Mouse (Mus musculus) testis, adult 2 months (tissue): Measurements from ENCODE around the gene Aox4. TPM values are rescaled to one million over a fixed set of nuclear protein-coding genes. Genes with fewer than 3 reads are reported as not detected.

Source experiments
- H3K27ac ChIP-seq: fragments of 200-500 bp; 2 replicates; pipeline ENCODE4 v1.5.1; 2012; ENCODE audit warnings: low read depth, low read length; ENCODE audit not compliant: control insufficient read depth, insufficient read depth
- H3K27me3 ChIP-seq: fragments of 200-500 bp; 2 replicates; pipeline ENCODE4 v1.6.1; 2012; ENCODE audit warnings: mild to moderate bottlenecking, low read length, moderate library complexity; ENCODE audit not compliant: control insufficient read depth, insufficient read depth
- H3K36me3 ChIP-seq: fragments of 200-500 bp; 2 replicates; pipeline ENCODE4 v1.6.1; 2012; ENCODE audit warnings: mild to moderate bottlenecking, low read length; ENCODE audit not compliant: control insufficient read depth, insufficient read depth
- H3K4me1 ChIP-seq: fragments of 200-500 bp; 2 replicates; pipeline ENCODE4 v1.6.1; 2012; ENCODE audit warnings: low read length; ENCODE audit not compliant: control insufficient read depth, insufficient read depth
- H3K4me3 ChIP-seq: fragments of 200-500 bp; 2 replicates; pipeline ENCODE4 v1.5.1; 2012; ENCODE audit warnings: low read depth, mild to moderate bottlenecking, low read length, moderate library complexity, mixed read lengths; ENCODE audit not compliant: control insufficient read depth
- CTCF ChIP-seq: fragments of 200-500 bp; IDR thresholded peaks from 2 replicates; pipeline ENCODE4 v1.5.1; 2012; ENCODE audit warnings: low read depth, mild to moderate bottlenecking, inconsistent platforms, low read length, moderate library complexity; ENCODE audit not compliant: control insufficient read depth, insufficient read depth, insufficient replicate concordance
- POLR2A ChIP-seq: fragments of 200-500 bp; IDR thresholded peaks from 2 replicates; pipeline ENCODE4 v1.6.1; 2012; ENCODE audit warnings: low read depth, mild to moderate bottlenecking, inconsistent platforms, low read length, moderate library complexity; ENCODE audit not compliant: control insufficient read depth
- polyA plus RNA-seq: library from polyadenylated mRNA; depleted of rRNA; stranded (reverse); fragments of >200 nt; gene quantifications from 2 replicates; pipeline ENCODE4 v1.2.3, GENCODE M21; 2012

Aox4 gene
- polyA plus RNA-seq, 1 experiment, result 1.0 TPM

DNA sequence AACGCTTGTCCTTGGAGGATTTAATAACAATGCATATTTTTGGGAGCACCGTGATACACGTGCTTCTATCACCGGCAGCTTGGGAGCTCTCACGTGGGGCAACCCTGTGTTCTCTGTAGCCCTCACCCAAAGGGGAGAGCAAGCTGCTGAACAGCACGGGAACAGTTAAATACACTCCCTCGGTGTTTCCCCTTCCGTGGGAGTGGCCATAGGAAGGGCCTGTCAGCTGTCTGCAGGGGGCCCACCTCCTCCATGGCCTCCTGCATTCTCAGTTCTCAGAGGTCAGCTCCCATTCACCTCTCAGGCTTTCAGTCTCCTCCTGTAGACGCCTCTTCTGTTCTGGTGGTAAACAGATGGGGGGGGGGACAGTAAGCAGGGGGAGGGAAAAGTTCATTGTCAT, 65.7 kb downstream of the Aox4 start:
- Histone ChIP-seq H3K4me1 (no peaks in the 10 kb centered on the region; the same call in 1 of the 2 replicates), H3K27ac (no peak overlapping the region), H3K27me3 (no peaks in the 10 kb centered on the region), H3K36me3 (no peaks in the 10 kb centered on the region), H3K4me3 (no peak overlapping the region)
- TF ChIP-seq CTCF (no peak), POLR2A (no peak)

DNA sequence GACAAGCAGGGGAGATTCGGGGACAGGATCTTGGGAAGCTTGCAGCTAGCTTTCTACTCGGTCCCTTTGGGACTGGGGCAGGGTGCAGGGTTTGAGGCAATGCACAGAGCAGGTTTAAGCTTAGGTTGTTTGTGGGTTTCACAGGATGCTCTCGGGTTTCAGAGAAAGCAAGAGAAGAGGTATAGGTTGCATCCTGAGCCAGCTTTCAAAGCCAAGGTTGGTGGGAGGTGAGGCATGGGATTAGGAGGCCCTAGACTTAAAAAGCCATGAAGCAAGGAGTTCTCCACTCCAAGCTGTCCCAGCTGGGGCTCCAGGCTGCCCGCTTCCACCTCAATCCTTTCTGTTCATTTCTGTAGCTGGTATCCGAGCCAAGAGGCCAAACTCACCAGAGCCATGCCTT, 67.8 kb downstream of the Aox4 start, which contains the start of gene Aox2:
Gene Aox2 (plus strand): TSS at position 301 of the 400 bp plus-strand sequence.
- TF ChIP-seq POLR2A (no peak), CTCF (no peak)
- Histone ChIP-seq H3K27ac (no peak within 1 kb of the TSS), H3K27me3 (no peaks in the 10 kb centered on the region), H3K4me3 (no peak within 1 kb of the TSS), H3K36me3 (no peaks in the 10 kb centered on the region), H3K4me1 (no peaks in the 10 kb centered on the region; the same call in 1 of the 2 replicates)

DNA sequence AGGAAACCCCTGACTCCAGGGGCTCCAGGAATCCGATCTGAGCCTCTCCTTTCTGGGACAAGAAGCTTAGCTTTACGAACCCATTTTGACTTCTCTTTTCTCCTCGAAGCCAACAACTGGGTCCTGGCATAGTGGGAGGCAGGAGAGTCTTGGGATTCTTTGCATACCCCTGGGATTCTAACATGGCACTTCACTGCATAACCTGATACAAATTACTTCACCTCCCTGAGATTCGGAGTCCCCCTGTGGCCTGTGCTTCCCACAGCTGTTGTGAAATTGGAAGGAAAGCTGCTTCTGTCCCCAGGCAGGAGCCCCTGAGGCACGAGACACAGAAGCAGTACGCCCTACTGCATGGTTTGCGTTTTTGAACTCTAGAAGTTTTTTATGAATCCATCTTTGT, 68.3 kb downstream of the Aox4 start:
- H3K4me3 ChIP-seq, result no peak overlapping the region
- no peak for TF ChIP-seq POLR2A
- TF ChIP-seq CTCF, result no peak
- no peaks in the 10 kb centered on the region for H3K36me3 ChIP-seq
- no peaks in the 10 kb centered on the region; the same call in 1 of the 2 replicates for H3K4me1 ChIP-seq
- H3K27me3 ChIP-seq, result no peaks in the 10 kb centered on the region
- H3K27ac ChIP-seq, result no peak overlapping the region

DNA sequence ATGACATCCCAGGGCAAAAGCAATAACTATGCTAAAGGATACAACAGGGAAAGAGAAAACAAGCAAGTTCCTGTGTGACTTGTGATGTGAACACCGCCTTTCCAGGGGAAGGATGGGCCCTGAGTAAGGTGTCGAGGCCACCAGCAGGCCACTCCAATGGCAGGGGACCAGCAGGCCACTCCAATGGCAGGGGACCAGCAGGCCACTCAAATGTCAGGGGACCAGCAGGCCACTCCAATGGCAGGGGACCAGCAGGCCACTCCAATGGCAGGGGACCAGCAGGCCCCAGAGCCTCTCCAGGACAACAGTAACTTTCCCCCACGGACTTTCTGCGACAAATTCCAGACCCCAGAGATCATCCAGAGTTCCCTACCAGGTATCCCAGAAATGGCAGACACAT, 70.2 kb downstream of the Aox4 start:
- H3K4me3 ChIP-seq, result no peak overlapping the region
- H3K36me3 ChIP-seq, result no peaks in the 10 kb centered on the region
- H3K4me1 ChIP-seq, result no peaks in the 10 kb centered on the region; the same call in 1 of the 2 replicates
- H3K27ac ChIP-seq, result no peak overlapping the region
- no peaks in the 10 kb centered on the region for H3K27me3 ChIP-seq
- no peak for TF ChIP-seq POLR2A
- TF ChIP-seq CTCF, result no peak

DNA sequence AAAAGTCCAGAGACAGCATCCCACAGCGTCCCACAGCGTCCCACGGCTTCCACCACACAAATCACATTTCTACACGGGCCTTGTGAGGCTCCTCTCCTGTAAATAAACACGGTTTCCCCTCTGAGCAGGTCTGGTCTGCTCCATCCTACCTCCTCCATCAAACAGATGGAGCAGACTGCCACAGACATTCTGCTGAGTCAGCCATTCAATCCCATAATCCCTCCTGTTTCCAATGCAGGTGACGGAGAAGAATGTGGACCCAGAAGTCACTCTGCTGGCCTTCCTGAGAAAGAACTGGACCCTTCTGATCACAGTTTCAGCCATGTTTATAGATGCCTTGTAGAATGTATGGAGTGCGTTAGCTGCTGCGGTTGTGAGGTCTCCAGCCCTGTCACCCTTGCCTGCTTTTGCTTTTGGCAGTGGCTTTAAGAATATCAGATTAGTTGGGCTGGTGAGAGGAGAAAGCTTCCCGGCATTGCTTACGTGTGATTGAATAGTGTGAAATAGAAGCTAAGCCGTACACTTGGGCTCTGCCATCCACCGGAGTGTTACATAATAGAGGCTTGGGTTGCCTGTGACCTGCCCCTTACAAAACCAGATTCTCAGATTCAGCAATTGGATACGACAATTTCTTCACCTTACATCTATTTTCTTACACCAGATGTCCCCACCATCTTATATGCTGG, 70.9 kb downstream of the Aox4 start:
- Histone ChIP-seq H3K27me3 (no peaks in the 10 kb centered on the region), H3K36me3 (no peaks in the 10 kb centered on the region), H3K4me3 (no peak overlapping the region), H3K27ac (no peak overlapping the region), H3K4me1 (no peaks in the 10 kb centered on the region; the same call in 1 of the 2 replicates)
- TF ChIP-seq CTCF (no peak), POLR2A (no peak)

DNA sequence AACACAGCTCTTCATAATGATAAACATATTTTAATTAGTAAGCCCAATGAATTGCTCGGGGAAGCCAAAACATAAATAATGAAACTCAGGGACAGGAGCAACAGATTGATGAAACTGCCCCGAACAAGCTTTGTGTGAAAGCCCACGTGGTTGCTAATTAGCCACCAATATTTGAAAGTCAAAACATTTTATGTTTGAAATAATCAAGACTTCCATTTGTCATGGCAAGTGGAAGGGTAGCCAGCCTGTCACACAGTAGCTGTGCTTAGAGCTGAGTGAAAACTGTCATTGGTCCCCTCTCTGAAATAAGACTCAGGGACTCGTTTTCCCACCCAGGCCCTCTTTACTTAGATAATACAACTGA, 71.4 kb downstream of the Aox4 start:
- Histone ChIP-seq H3K4me3 (no peak overlapping the region), H3K27me3 (no peaks in the 10 kb centered on the region), H3K4me1 (no peaks in the 10 kb centered on the region; the same call in 1 of the 2 replicates), H3K27ac (no peak overlapping the region), H3K36me3 (no peaks in the 10 kb centered on the region)
- TF ChIP-seq POLR2A (no peak), CTCF (no peak)

DNA sequence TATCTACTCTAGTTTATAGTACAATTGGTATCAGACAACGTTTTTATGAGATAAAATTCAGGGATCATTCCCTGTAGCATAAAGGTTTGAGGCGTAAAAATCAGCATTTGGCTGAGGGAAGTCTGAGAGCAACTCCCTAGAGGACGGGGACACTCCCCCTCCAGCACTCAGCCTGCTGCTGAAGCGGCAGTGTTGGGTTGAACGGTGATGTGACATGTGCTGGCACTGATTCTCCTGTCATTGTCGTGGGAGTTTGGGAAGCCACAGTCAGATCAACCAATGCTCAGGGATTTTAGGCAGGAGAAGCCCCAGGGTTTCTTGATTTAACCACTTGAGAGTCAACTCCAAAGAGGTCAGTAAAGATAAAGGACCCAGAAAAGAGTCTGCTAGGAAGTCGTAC, 74.3 kb downstream of the Aox4 start:
- Histone ChIP-seq H3K27ac (no peak overlapping the region), H3K4me1 (no peaks in the 10 kb centered on the region), H3K36me3 (no peaks in the 10 kb centered on the region), H3K4me3 (no peak overlapping the region), H3K27me3 (no peaks in the 10 kb centered on the region)
- no peak for TF ChIP-seq POLR2A
- TF ChIP-seq CTCF, result no peak
